Mouse (Mus musculus): ENCODE data around the gene Ppil1. TPM values are rescaled to one million over a fixed set of nuclear protein-coding genes. Genes with fewer than 3 reads are reported as not detected.
A peak's percentile ranks its signal among the peaks of the same experiment; 100 is the strongest.

Ppil1 gene
- polyA plus RNA-seq, 1 experiment from 2014 or later: 42.1 TPM

DNA sequence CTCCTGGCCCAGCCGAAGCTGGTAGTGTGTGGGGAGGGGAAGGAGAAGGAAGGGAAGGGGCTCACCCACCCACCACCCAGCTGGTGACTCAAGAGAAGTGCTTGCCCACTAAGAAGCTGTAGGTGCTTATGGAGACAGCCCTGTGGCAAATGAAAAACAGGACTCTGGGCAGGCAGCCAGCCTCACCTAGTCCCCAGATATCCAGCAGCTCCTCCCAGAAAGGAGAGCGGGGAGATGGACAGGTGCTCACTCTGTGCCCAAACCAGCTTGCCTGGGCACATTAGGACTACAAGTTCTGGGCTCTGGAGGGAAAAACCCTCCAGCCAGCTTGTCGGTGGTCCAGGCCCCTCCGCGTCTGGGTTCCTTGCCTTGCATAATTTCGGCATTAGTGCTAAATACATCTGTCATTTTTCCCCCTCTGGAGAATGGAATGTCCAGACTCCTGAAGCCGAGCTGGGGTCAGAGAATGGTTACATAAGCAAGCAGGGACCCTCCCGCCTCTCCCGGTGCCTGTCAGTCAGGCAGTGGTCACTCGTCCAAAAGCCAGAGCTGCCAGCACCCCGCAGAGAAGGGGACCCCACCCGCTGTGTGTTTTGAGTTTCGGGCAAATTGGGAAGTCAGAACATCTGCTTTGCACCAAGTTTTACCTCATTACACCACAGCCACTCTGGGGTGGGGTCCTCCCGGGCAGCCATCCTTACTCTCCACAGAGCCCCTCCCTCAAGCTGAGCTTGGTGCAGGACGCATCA, 41.2 kb upstream of the Ppil1 start:
- H3K4me2 ChIP-seq (ENCODE audit: low read depth, low read length): peak overlapping the region; percentile 56
- peaks cover 27% of the 10 kb centered on the region for H3K4me1 ChIP-seq (ENCODE audit: insufficient read depth)
- WGBS (ENCODE audit: insufficient replicate concordance): 23% methylated on average over 15 of the region's 15 CpGs
- H3K36me3 ChIP-seq (replicated peaks; ENCODE audit: insufficient read depth, low read length): peaks cover 19% of the 10 kb centered on the region
- DNase-seq (no peak), ATAC-seq (no peak)
- peak overlapping the region; percentile 21 for H3K9ac ChIP-seq (replicated peaks)
- peak overlapping the region; percentile 13 for H3K4me3 ChIP-seq (ENCODE audit: low read depth, low read length)
- H3K27me3 ChIP-seq (ENCODE audit: insufficient read depth, low read length): no peaks in the 10 kb centered on the region
- peak overlapping the region; percentile 48 for H3K27ac ChIP-seq (ENCODE audit: low read depth)
- no peak for TF ChIP-seq EP300 (IDR thresholded peaks at IDR 0.05; ENCODE audit: low read depth)
- no peak for TF ChIP-seq CTCF (IDR thresholded peaks at IDR 0.05; ENCODE audit: low read depth)
- H3K9me3 ChIP-seq (ENCODE audit: low read length): no peaks in the 10 kb centered on the region

- Histone ChIP-seq H3K9ac (replicated peaks) (peak overlapping the region; percentile 21), H3K4me2 (ENCODE audit: low read depth, low read length) (peak overlapping the region; percentile 56), H3K27ac (ENCODE audit: low read depth) (peak overlapping the region; percentile 64), H3K4me1 (ENCODE audit: insufficient read depth) (peaks cover 27% of the 10 kb centered on the region), H3K27me3 (ENCODE audit: insufficient read depth, low read length) (no peaks in the 10 kb centered on the region), H3K9me3 (ENCODE audit: low read length) (no peaks in the 10 kb centered on the region), H3K36me3 (replicated peaks; ENCODE audit: insufficient read depth, low read length) (peaks cover 26% of the 10 kb centered on the region), H3K4me3 (ENCODE audit: low read depth, low read length) (peak overlapping the region; percentile 13)
- no peak for TF ChIP-seq CTCF (IDR thresholded peaks at IDR 0.05; ENCODE audit: low read depth)
- TF ChIP-seq EP300 (IDR thresholded peaks at IDR 0.05; ENCODE audit: low read depth): no peak
- DNase-seq (no peak), ATAC-seq (no peak)
- whole genome bisulfite sequencing (ENCODE audit: insufficient replicate concordance): 28% methylated on average over 13 of the region's 13 CpGs
Observed at GRCm38 (mm10) chr17:29304376-29305057, 40.5 kb upstream of the Ppil1 start.

DNA sequence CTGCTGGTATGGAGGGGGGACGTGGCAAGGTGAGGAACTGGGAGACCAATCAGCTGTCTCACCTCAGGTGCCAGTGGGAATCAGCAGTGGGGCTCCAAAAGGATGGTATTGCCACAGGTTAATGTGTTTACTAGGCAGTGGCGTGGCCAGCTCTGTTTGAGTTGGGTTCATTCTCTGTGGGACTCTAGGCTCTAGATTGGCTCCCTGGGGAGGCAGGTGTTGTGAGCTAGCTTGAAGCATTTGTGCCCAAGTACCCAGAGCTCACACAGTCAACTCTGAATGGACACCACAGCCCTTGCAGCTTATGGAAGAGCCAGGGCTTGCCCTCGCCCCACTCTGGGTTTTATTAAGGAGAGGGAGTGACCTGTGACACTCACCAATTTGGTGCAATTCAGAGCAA, 39.9 kb upstream of the Ppil1 start:
- DNase-seq (no peak), ATAC-seq (peak; percentile 41)
- peaks cover 27% of the 10 kb centered on the region for H3K4me1 ChIP-seq (ENCODE audit: insufficient read depth)
- peak overlapping the region; percentile 56; the same call in 1 of the 2 replicates for H3K4me2 ChIP-seq (ENCODE audit: low read depth, low read length)
- H3K27me3 ChIP-seq (ENCODE audit: insufficient read depth, low read length): no peaks in the 10 kb centered on the region
- TF ChIP-seq CTCF (IDR thresholded peaks at IDR 0.05; ENCODE audit: low read depth) (no peak), EP300 (IDR thresholded peaks at IDR 0.05; ENCODE audit: low read depth) (no peak)
- no peak overlapping the region for H3K4me3 ChIP-seq (ENCODE audit: low read depth, low read length)
- H3K27ac ChIP-seq (ENCODE audit: low read depth): peak overlapping the region; percentile 64
- 46% methylated on average over 3 of the region's 3 CpGs for WGBS (ENCODE audit: insufficient replicate concordance)
- peaks cover 30% of the 10 kb centered on the region for H3K36me3 ChIP-seq (replicated peaks; ENCODE audit: insufficient read depth, low read length)
- H3K9ac ChIP-seq (replicated peaks): no peak overlapping the region
- H3K9me3 ChIP-seq (ENCODE audit: low read length): no peaks in the 10 kb centered on the region

GRCm38 (mm10) chr17:29303087-29303486, 39.1 kb upstream of the Ppil1 start:
- no peaks in the 10 kb centered on the region for H3K9me3 ChIP-seq (ENCODE audit: low read length)
- H3K27ac ChIP-seq (ENCODE audit: low read depth): peak overlapping the region; percentile 64; the same call in 1 of the 2 replicates
- DNase-seq (no peak), ATAC-seq (no peak)
- TF ChIP-seq EP300 (IDR thresholded peaks at IDR 0.05; ENCODE audit: low read depth): no peak
- TF ChIP-seq CTCF (IDR thresholded peaks at IDR 0.05; ENCODE audit: low read depth): peak; percentile 52
- H3K4me3 ChIP-seq (ENCODE audit: low read depth, low read length): no peak overlapping the region
- H3K27me3 ChIP-seq (ENCODE audit: insufficient read depth, low read length): no peaks in the 10 kb centered on the region
- H3K36me3 ChIP-seq (replicated peaks; ENCODE audit: insufficient read depth, low read length): peaks cover 34% of the 10 kb centered on the region
- no peak overlapping the region for H3K4me2 ChIP-seq (ENCODE audit: low read depth, low read length)
- H3K4me1 ChIP-seq (ENCODE audit: insufficient read depth): peaks cover 27% of the 10 kb centered on the region
- no peak overlapping the region for H3K9ac ChIP-seq (replicated peaks)
- WGBS (ENCODE audit: insufficient replicate concordance): 57% methylated on average over 3 of the region's 3 CpGs

- H3K36me3 ChIP-seq (replicated peaks; ENCODE audit: insufficient read depth, low read length): peaks cover 43% of the 10 kb centered on the region
- no peaks in the 10 kb centered on the region for H3K9me3 ChIP-seq (ENCODE audit: low read length)
- peaks cover 27% of the 10 kb centered on the region for H3K4me1 ChIP-seq (ENCODE audit: insufficient read depth)
- H3K27me3 ChIP-seq (ENCODE audit: insufficient read depth, low read length): no peaks in the 10 kb centered on the region
- no peak overlapping the region for H3K27ac ChIP-seq (ENCODE audit: low read depth)
- no peak overlapping the region for H3K9ac ChIP-seq (replicated peaks)
- no peak overlapping the region for H3K4me2 ChIP-seq (ENCODE audit: low read depth, low read length)
- no peak overlapping the region for H3K4me3 ChIP-seq (ENCODE audit: low read depth, low read length)
- TF ChIP-seq CTCF (IDR thresholded peaks at IDR 0.05; ENCODE audit: low read depth): no peak
- TF ChIP-seq EP300 (IDR thresholded peaks at IDR 0.05; ENCODE audit: low read depth): no peak
- WGBS (ENCODE audit: insufficient replicate concordance): 63% methylated on average over 5 of the region's 5 CpGs
- ATAC-seq: no peak
- no peak for DNase-seq
Observed at GRCm38 (mm10) chr17:29302149-29302548, 38.2 kb upstream of the Ppil1 start.

DNA sequence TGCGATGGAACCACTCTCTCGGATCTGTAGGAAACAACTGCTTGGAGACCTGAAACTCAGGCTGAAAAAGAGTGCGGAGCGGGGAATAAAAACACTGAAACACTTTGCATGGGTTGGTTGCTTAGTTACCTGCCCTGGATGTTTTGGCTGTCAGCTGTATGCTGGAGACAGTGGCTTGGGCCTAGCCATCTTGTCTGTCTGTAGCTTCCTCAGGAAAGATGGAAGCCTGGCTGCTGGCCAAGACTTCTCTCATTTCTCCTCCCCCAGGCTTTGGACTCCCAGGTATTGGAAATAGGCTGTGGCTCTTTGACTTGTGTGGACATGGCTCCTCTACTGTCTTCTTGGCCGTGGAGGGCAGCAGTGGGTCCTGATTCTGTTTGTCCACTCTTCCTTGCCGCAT, 37.4 kb upstream of the Ppil1 start:
- no peak overlapping the region for H3K4me3 ChIP-seq (ENCODE audit: low read depth, low read length)
- no peak overlapping the region for H3K27ac ChIP-seq (ENCODE audit: low read depth)
- 92% methylated on average over 6 of the region's 6 CpGs for WGBS (ENCODE audit: insufficient replicate concordance)
- H3K9ac ChIP-seq (replicated peaks): no peak overlapping the region
- peaks cover 50% of the 10 kb centered on the region for H3K36me3 ChIP-seq (replicated peaks; ENCODE audit: insufficient read depth, low read length)
- no peak overlapping the region for H3K4me2 ChIP-seq (ENCODE audit: low read depth, low read length)
- H3K27me3 ChIP-seq (ENCODE audit: insufficient read depth, low read length): no peaks in the 10 kb centered on the region
- ATAC-seq (no peak), DNase-seq (no peak)
- peaks cover 29% of the 10 kb centered on the region for H3K4me1 ChIP-seq (ENCODE audit: insufficient read depth)
- no peak for TF ChIP-seq EP300 (IDR thresholded peaks at IDR 0.05; ENCODE audit: low read depth)
- no peak for TF ChIP-seq CTCF (IDR thresholded peaks at IDR 0.05; ENCODE audit: low read depth)
- H3K9me3 ChIP-seq (ENCODE audit: low read length): no peaks in the 10 kb centered on the region

All from liver, postnatal 0 days (tissue).